In the genomic region with DNA sequence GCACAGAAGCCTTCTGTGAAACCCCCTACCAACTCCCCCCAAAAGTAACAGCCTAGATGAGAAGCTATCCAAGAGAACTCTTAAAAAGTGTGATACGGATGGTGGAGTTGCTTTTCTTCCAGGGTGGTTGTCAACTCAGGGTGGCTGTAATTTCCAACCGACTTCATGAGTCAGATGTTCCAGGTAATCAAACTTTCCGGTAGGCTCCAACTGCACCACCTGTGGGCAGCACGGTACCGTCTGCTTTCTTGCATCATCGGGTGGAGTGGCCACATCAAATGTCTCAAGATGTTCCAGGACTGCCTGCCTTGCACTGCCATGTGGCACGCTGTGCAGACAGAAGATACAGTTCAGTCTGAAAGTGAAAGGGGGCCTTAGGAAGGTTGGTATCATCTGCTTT, we compare ENCODE assay signal across 16 mouse cellular contexts.
"Had no signal": no experiment of that assay in that cellular context is flagged by ENCODE, and none has a peak within 500 bp of the region (broad histone marks: within the 10 kb centered on the region; RNA-seq: fewer than 3 reads in every experiment).

No protein-coding gene starts in this region.

- H3K9me3 ChIP-seq: neural tube, embryonic 13.5 days; neural tube, embryonic 15.5 days; stomach, embryonic 15.5 days had no signal

- H3K4me3 ChIP-seq: neural tube, embryonic 13.5 days; neural tube, embryonic 15.5 days; stomach, embryonic 15.5 days had no signal

- H3K4me1 ChIP-seq: neural tube, embryonic 13.5 days; neural tube, embryonic 15.5 days; stomach, embryonic 15.5 days had no signal

- H3K9ac ChIP-seq: neural tube, embryonic 13.5 days; neural tube, embryonic 15.5 days; stomach, embryonic 15.5 days had no signal

- DNase-seq: retina, postnatal 1 day; right cerebral cortex, adult 18-20 months; right cerebral cortex, postnatal 14 days; right cerebral cortex, postnatal 25 days; right cerebral cortex, postnatal 4 days; spleen, adult 18-20 months; thymus, adult 18-20 months; thymus, adult 2 months; thymus, postnatal 14 days; thymus, postnatal 25 days; thymus, postnatal 36 days; thymus, postnatal 4 days had no signal

- H3K27ac ChIP-seq: neural tube, embryonic 13.5 days; neural tube, embryonic 15.5 days; stomach, embryonic 15.5 days; stomach, postnatal 0 days had no signal

- H3K4me2 ChIP-seq: neural tube, embryonic 13.5 days; neural tube, embryonic 15.5 days; stomach, embryonic 15.5 days had no signal

- H3K27me3 ChIP-seq: neural tube, embryonic 13.5 days; neural tube, embryonic 15.5 days; stomach, embryonic 15.5 days had no signal

- H3K36me3 ChIP-seq: neural tube, embryonic 13.5 days; neural tube, embryonic 15.5 days; stomach, embryonic 15.5 days had no signal
